Mouse (Mus musculus): ENCODE data around the gene Tmem135. TPM values are rescaled to one million over a fixed set of nuclear protein-coding genes. Genes with fewer than 3 reads are reported as not detected.
"Not testable (repeated sequence)": the region's sequence is repeated elsewhere in the genome, so short reads cannot be mapped to it uniquely, and the experiment has no call there.

The Tmem135 gene
- polyA plus RNA-seq, 1 experiment from 2014 or later: 22.8 TPM

- no peak for ATAC-seq (ENCODE audit: low FRiP score)
- Histone ChIP-seq H3K9me3 (replicated peaks) (no peaks in the 10 kb centered on the region), H3K27ac (no peak overlapping the region), H3K4me2 (replicated peaks) (no peak overlapping the region), H3K4me1 (no peaks in the 10 kb centered on the region), H3K4me3 (no peak overlapping the region), H3K36me3 (no peaks in the 10 kb centered on the region; the same call in 1 of the 2 replicates), H3K27me3 (no peaks in the 10 kb centered on the region), H3K9ac (no peak overlapping the region)
- WGBS: 83% methylated on average over 1 of the region's 1 CpGs
These were observed 105.0 kb downstream of the Tmem135 start for GRCm38 (mm10) chr7:89298911-89299458.

GRCm38 (mm10) chr7:89296941-89297340 lies 107.1 kb downstream of the Tmem135 start:
- Histone ChIP-seq H3K9ac (no peak overlapping the region), H3K9me3 (replicated peaks) (no peaks in the 10 kb centered on the region), H3K4me2 (replicated peaks) (no peak overlapping the region), H3K4me3 (no peak overlapping the region), H3K27ac (no peak overlapping the region), H3K36me3 (no peaks in the 10 kb centered on the region; the same call in 1 of the 2 replicates), H3K27me3 (no peaks in the 10 kb centered on the region), H3K4me1 (no peaks in the 10 kb centered on the region)
- ATAC-seq (ENCODE audit: low FRiP score): no peak
- 91% methylated on average over 1 of the region's 1 CpGs for WGBS

- no peak for ATAC-seq (ENCODE audit: low FRiP score)
- H3K4me3 ChIP-seq: no peak overlapping the region
- no peaks in the 10 kb centered on the region for H3K27me3 ChIP-seq
- 0 out of 2 replicates have a peak, but pooled peaks cover 2% of the 10 kb centered on the region for H3K36me3 ChIP-seq
- no peak overlapping the region for H3K9ac ChIP-seq
- 96% methylated on average over 7 of the region's 7 CpGs for WGBS
- no peaks in the 10 kb centered on the region for H3K9me3 ChIP-seq (replicated peaks)
- H3K4me2 ChIP-seq (replicated peaks): no peak overlapping the region
- no peak overlapping the region for H3K27ac ChIP-seq
- no peaks in the 10 kb centered on the region for H3K4me1 ChIP-seq
These were observed 121.4 kb downstream of the Tmem135 start for GRCm38 (mm10) chr7:89282664-89283063.

GRCm38 (mm10) chr7:89270438-89270837 lies 133.6 kb downstream of the Tmem135 start:
- H3K27me3 ChIP-seq; H3K36me3 ChIP-seq; H3K4me3 ChIP-seq; H3K4me1 ChIP-seq; H3K4me2 ChIP-seq (replicated peaks); H3K9ac ChIP-seq; H3K9me3 ChIP-seq (replicated peaks); ATAC-seq (ENCODE audit: low FRiP score); H3K27ac ChIP-seq: not testable (repeated sequence)

- Histone ChIP-seq H3K9me3 (replicated peaks) (no peaks in the 10 kb centered on the region), H3K9ac (no peak overlapping the region), H3K4me3 (no peak overlapping the region), H3K27me3 (no peaks in the 10 kb centered on the region), H3K36me3 (no peaks in the 10 kb centered on the region), H3K4me2 (replicated peaks) (no peak overlapping the region), H3K27ac (no peak overlapping the region), H3K4me1 (no peaks in the 10 kb centered on the region)
- WGBS: 94% methylated on average over 6 of the region's 6 CpGs
- no peak for ATAC-seq (ENCODE audit: low FRiP score)
These were observed 134.2 kb downstream of the Tmem135 start for GRCm38 (mm10) chr7:89269826-89270225.

- Histone ChIP-seq H3K9ac (no peak overlapping the region), H3K4me1 (no peaks in the 10 kb centered on the region), H3K36me3 (no peaks in the 10 kb centered on the region), H3K27me3 (no peaks in the 10 kb centered on the region), H3K4me2 (replicated peaks) (no peak overlapping the region), H3K4me3 (no peak overlapping the region), H3K27ac (no peak overlapping the region), H3K9me3 (replicated peaks) (no peaks in the 10 kb centered on the region)
- WGBS: 100% methylated on average over 1 of the region's 1 CpGs
- ATAC-seq (ENCODE audit: low FRiP score): no peak
These were observed 136.5 kb downstream of the Tmem135 start for GRCm38 (mm10) chr7:89267542-89267941.

GRCm38 (mm10) chr7:89266017-89266760 lies 137.8 kb downstream of the Tmem135 start:
- Histone ChIP-seq H3K27ac (no peak overlapping the region), H3K27me3 (no peaks in the 10 kb centered on the region), H3K4me3 (no peak overlapping the region), H3K4me2 (replicated peaks) (no peak overlapping the region), H3K4me1 (no peaks in the 10 kb centered on the region), H3K36me3 (no peaks in the 10 kb centered on the region), H3K9ac (no peak overlapping the region), H3K9me3 (replicated peaks) (no peaks in the 10 kb centered on the region)
- ATAC-seq (ENCODE audit: low FRiP score): no peak
- WGBS: 84% methylated on average over 7 of the region's 7 CpGs

- Histone ChIP-seq H3K4me1 (no peaks in the 10 kb centered on the region), H3K27me3 (no peaks in the 10 kb centered on the region), H3K4me2 (replicated peaks) (no peak overlapping the region), H3K27ac (no peak overlapping the region), H3K9me3 (replicated peaks) (no peaks in the 10 kb centered on the region), H3K36me3 (no peaks in the 10 kb centered on the region), H3K9ac (no peak overlapping the region), H3K4me3 (no peak overlapping the region)
- ATAC-seq (ENCODE audit: low FRiP score): no peak
These were observed 143.1 kb downstream of the Tmem135 start for GRCm38 (mm10) chr7:89260966-89261365.

- WGBS: 66% methylated on average over 2 of the region's 2 CpGs
These were observed 145.2 kb downstream of the Tmem135 start for GRCm38 (mm10) chr7:89258832-89259231.

GRCm38 (mm10) chr7:89257871-89258502 lies 146.0 kb downstream of the Tmem135 start:
- H3K27me3 ChIP-seq: no peaks in the 10 kb centered on the region
- no peaks in the 10 kb centered on the region for H3K36me3 ChIP-seq
- no peak overlapping the region for H3K4me2 ChIP-seq (replicated peaks)
- H3K9me3 ChIP-seq (replicated peaks): no peaks in the 10 kb centered on the region
- H3K4me3 ChIP-seq: no peak overlapping the region
- ATAC-seq (ENCODE audit: low FRiP score): no peak
- 77% methylated on average over 4 of the region's 4 CpGs for WGBS
- no peaks in the 10 kb centered on the region for H3K4me1 ChIP-seq
- no peak overlapping the region for H3K9ac ChIP-seq
- H3K27ac ChIP-seq: no peak overlapping the region

More at GRCm38 (mm10) chr7:89258832-89259231, 145.2 kb downstream of the Tmem135 start:
- Histone ChIP-seq H3K9me3 (replicated peaks) (no peaks in the 10 kb centered on the region), H3K36me3 (no peaks in the 10 kb centered on the region), H3K27ac (no peak overlapping the region), H3K4me3 (no peak overlapping the region), H3K4me2 (replicated peaks) (no peak overlapping the region), H3K9ac (no peak overlapping the region), H3K4me1 (no peaks in the 10 kb centered on the region), H3K27me3 (no peaks in the 10 kb centered on the region)
- ATAC-seq (ENCODE audit: low FRiP score): no peak

GRCm38 (mm10) chr7:89253772-89254171 lies 150.2 kb downstream of the Tmem135 start:
- no peak overlapping the region for H3K4me2 ChIP-seq (replicated peaks)
- no peak overlapping the region for H3K27ac ChIP-seq
- H3K27me3 ChIP-seq: no peaks in the 10 kb centered on the region
- WGBS: 92% methylated on average over 3 of the region's 3 CpGs
- H3K9me3 ChIP-seq (replicated peaks): no peaks in the 10 kb centered on the region
- ATAC-seq (ENCODE audit: low FRiP score): no peak
- H3K36me3 ChIP-seq: no peaks in the 10 kb centered on the region
- H3K4me1 ChIP-seq: no peaks in the 10 kb centered on the region
- no peak overlapping the region for H3K4me3 ChIP-seq
- H3K9ac ChIP-seq: no peak overlapping the region

- Histone ChIP-seq H3K9ac (no peak overlapping the region), H3K36me3 (no peaks in the 10 kb centered on the region), H3K4me3 (no peak overlapping the region), H3K9me3 (replicated peaks) (no peaks in the 10 kb centered on the region), H3K27ac (no peak overlapping the region), H3K4me1 (no peaks in the 10 kb centered on the region), H3K4me2 (replicated peaks) (no peak overlapping the region), H3K27me3 (no peaks in the 10 kb centered on the region)
- WGBS: 83% methylated on average over 2 of the region's 2 CpGs
- ATAC-seq (ENCODE audit: low FRiP score): no peak
These were observed 150.7 kb downstream of the Tmem135 start for GRCm38 (mm10) chr7:89253317-89253716.
